Mouse (Mus musculus) c-Kit-negative CD71-positive TER-119-positive erythroid progenitor cells, embryonic 14.5 days (primary cell): ENCODE data around the gene Naxd.
A peak's percentile ranks its signal among the peaks of the same experiment; 100 is the strongest.
"Not testable (repeated sequence)": the region's sequence is repeated elsewhere in the genome, so short reads cannot be mapped to it uniquely, and the experiment has no call there.

Experiments used
- DNase-seq: peaks from one replicate; pipeline ENCODE4 v3.0.0-alpha.2; 2013; ENCODE audit warnings: low read depth, low spot score

Naxd gene

GRCm38 (mm10) chr8:11497017-11497990 lies at the start of gene Naxd:
Naxd (plus strand) TSS chr8:11497506.
- DNase-seq: peak; percentile 81

- no peak for DNase-seq
Observed at GRCm38 (mm10) chr8:11447910-11448570, 49.3 kb upstream of the Naxd start.

- no peak for DNase-seq
Observed at GRCm38 (mm10) chr8:11450184-11451113, 46.9 kb upstream of the Naxd start.

- DNase-seq: no peak
Observed at GRCm38 (mm10) chr8:11452152-11452551, 45.2 kb upstream of the Naxd start.

- no peak for DNase-seq
Observed at GRCm38 (mm10) chr8:11452559-11452958, 44.7 kb upstream of the Naxd start.

GRCm38 (mm10) chr8:11452974-11453373 lies 44.3 kb upstream of the Naxd start:
- DNase-seq: no peak

GRCm38 (mm10) chr8:11454228-11454627 lies 43.1 kb upstream of the Naxd start:
- no peak for DNase-seq

GRCm38 (mm10) chr8:11457278-11457677 lies 40.0 kb upstream of the Naxd start:
- no peak for DNase-seq

GRCm38 (mm10) chr8:11457981-11458836 lies 39.1 kb upstream of the Naxd start:
- DNase-seq: no peak

- no peak for DNase-seq
Observed at GRCm38 (mm10) chr8:11459016-11459415, 38.3 kb upstream of the Naxd start.

GRCm38 (mm10) chr8:11460934-11461333 lies 36.4 kb upstream of the Naxd start:
- no peak for DNase-seq

- DNase-seq: no peak
Observed at GRCm38 (mm10) chr8:11461847-11462246, 35.5 kb upstream of the Naxd start.

- DNase-seq: no peak
Observed at GRCm38 (mm10) chr8:11462641-11463040, 34.7 kb upstream of the Naxd start.

GRCm38 (mm10) chr8:11463541-11463888 lies 33.8 kb upstream of the Naxd start:
- no peak for DNase-seq

GRCm38 (mm10) chr8:11463889-11464706 lies 33.2 kb upstream of the Naxd start:
- no peak for DNase-seq

- DNase-seq: no peak
Observed at GRCm38 (mm10) chr8:11464707-11464964, 32.7 kb upstream of the Naxd start.

GRCm38 (mm10) chr8:11465619-11466018 lies 31.7 kb upstream of the Naxd start:
- no peak for DNase-seq

- DNase-seq: not testable (repeated sequence)
Observed at GRCm38 (mm10) chr8:11466528-11466927, 30.8 kb upstream of the Naxd start.

GRCm38 (mm10) chr8:11469095-11469494 lies 28.2 kb upstream of the Naxd start:
- no peak for DNase-seq

GRCm38 (mm10) chr8:11470694-11471093 lies 26.6 kb upstream of the Naxd start:
- DNase-seq: no peak
